Mouse (Mus musculus) intestine, postnatal 0 days (tissue): ENCODE results near the gene Gm49366. TPM values are rescaled to one million over a fixed set of nuclear protein-coding genes. Genes with fewer than 3 reads are reported as not detected.
"Not testable (repeated sequence)": the region's sequence is repeated elsewhere in the genome, so short reads cannot be mapped to it uniquely, and the experiment has no call there.

ENCODE experiments used
- ATAC-seq: fragments of 200-750 bp; cut with Nextera tagmentation; 2 replicates; pipeline ENCODE4 v1.8.0; 2017; ENCODE audit warnings: mild to moderate bottlenecking, moderate TSS enrichment, moderate library complexity
- H3K27ac ChIP-seq: fragments of 300-500 bp; sonication (generic); 2 replicates; pipeline ENCODE4 v1.5.1; 2014; ENCODE audit warnings: mild to moderate bottlenecking, low read depth, low read length, moderate library complexity
- H3K27me3 ChIP-seq: fragments of 300-500 bp; sonication (generic); replicated peaks from 2 replicates; pipeline ENCODE4 v1.6.1; 2014; ENCODE audit warnings: low read length, mixed read lengths; ENCODE audit not compliant: control insufficient read depth, insufficient read depth
- H3K36me3 ChIP-seq: fragments of 300-500 bp; sonication (generic); 2 replicates; pipeline ENCODE4 v1.6.1; 2014; ENCODE audit warnings: mild to moderate bottlenecking, moderate library complexity; ENCODE audit not compliant: control insufficient read depth, insufficient read depth
- H3K4me1 ChIP-seq: fragments of 300-500 bp; sonication (generic); replicated peaks from 2 replicates; pipeline ENCODE4 v1.6.1; 2014; ENCODE audit warnings: antibody characterized with exemption, low read length, mixed read lengths; ENCODE audit not compliant: control insufficient read depth, insufficient read depth
- H3K4me2 ChIP-seq: fragments of 300-500 bp; sonication (generic); replicated peaks from 2 replicates; pipeline ENCODE4 v1.6.1; 2014; ENCODE audit warnings: low read depth, mild to moderate bottlenecking, moderate library complexity
- H3K4me3 ChIP-seq: fragments of 300-500 bp; sonication (generic); 2 replicates; pipeline ENCODE4 v1.5.1; 2014; ENCODE audit warnings: low read depth, low read length
- H3K9ac ChIP-seq: fragments of 300-500 bp; sonication (generic); 2 replicates; pipeline ENCODE4 v1.6.1; 2014; ENCODE audit warnings: mild to moderate bottlenecking, low read depth, low read length
- H3K9me3 ChIP-seq: fragments of 300-500 bp; sonication (generic); 2 replicates; pipeline ENCODE4 v1.6.1; 2016; ENCODE audit warnings: mixed run types; ENCODE audit not compliant: control insufficient read depth
- CTCF ChIP-seq: sonication (generic); IDR thresholded peaks from 2 replicates; pipeline ENCODE4 v1.5.1; 2016; ENCODE audit warnings: low read depth, mild to moderate bottlenecking, control low read depth, antibody characterized with exemption, moderate library complexity
- WGBS: fragments of 180-500 bp; shearing (Covaris S2); extraction: QIAGEN DNeasy Blood & Tissue Kit; methylation state at CpG from one replicate; pipeline ENCODE4 v1.1.7; 2014; 5-methylcytosine and 5-hydroxymethylcytosine counted together
- polyA plus RNA-seq: library from polyadenylated mRNA; unstranded; fragments of >200 nt; fragmentation: Nextera tagmentation; extraction: Ambion mirVana; gene quantifications from 2 replicates; pipeline ENCODE4 v1.2.1, GENCODE M21; 2015

Gm49366 gene
- polyA plus RNA-seq, 1 experiment from 2014 or later, result not detected

DNA sequence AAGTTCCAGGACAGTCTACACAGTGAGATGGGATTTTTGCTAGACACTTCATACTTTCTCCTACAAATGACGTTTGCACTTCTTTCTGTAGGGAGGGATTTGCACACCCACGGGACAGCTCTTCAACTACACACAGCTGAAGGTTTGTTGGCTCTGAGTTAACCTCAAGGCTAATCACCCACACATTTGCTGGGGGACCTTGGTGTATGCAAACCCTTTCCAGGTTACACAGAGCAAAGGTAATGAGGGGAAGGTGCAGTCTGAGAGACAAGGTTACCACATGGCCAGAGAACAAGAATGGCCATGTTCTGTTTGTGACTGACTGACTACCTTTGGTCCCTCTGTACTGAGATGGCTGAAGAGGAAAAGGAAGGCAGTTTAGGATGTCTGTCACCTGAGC, 45.1 kb downstream of the Gm49366 start:
- WGBS, result 60% methylated on average over 2 of the region's 2 CpGs
- no peaks in the 10 kb centered on the region for H3K9me3 ChIP-seq
- ATAC-seq, result peak; percentile 15; the same call in 1 of the 2 replicates

GRCm38 (mm10) chr12:84084581-84084980, 45.8 kb downstream of the Gm49366 start:
- H3K36me3 ChIP-seq, result no peaks in the 10 kb centered on the region
- H3K4me1 ChIP-seq, result no peaks in the 10 kb centered on the region
- H3K27me3 ChIP-seq, result no peaks in the 10 kb centered on the region
- H3K4me2 ChIP-seq, result no peak overlapping the region
- H3K9ac ChIP-seq, result no peak overlapping the region
- no peak overlapping the region for H3K4me3 ChIP-seq
- peak overlapping the region; percentile 87 for H3K27ac ChIP-seq
- ATAC-seq, result peak; percentile 96
- TF ChIP-seq CTCF, result no peak
- WGBS, result 32% methylated on average over 4 of the region's 4 CpGs
- no peaks in the 10 kb centered on the region for H3K9me3 ChIP-seq

More for the DNA sequence above, 45.1 kb downstream of the Gm49366 start:
- no peak overlapping the region for H3K4me3 ChIP-seq
- no peaks in the 10 kb centered on the region for H3K27me3 ChIP-seq
- no peak overlapping the region for H3K4me2 ChIP-seq
- no peak for TF ChIP-seq CTCF
- no peak overlapping the region for H3K9ac ChIP-seq
- no peaks in the 10 kb centered on the region for H3K36me3 ChIP-seq
- peak overlapping the region; percentile 87 for H3K27ac ChIP-seq
- H3K4me1 ChIP-seq, result no peaks in the 10 kb centered on the region

- WGBS, result 75% methylated on average over 5 of the region's 5 CpGs
- H3K4me2 ChIP-seq, ATAC-seq: not testable (repeated sequence)
These were observed 55.9 kb downstream of the Gm49366 start for GRCm38 (mm10) chr12:84094666-84095065.

GRCm38 (mm10) chr12:84099605-84100004, 60.9 kb downstream of the Gm49366 start:
- WGBS, result 58% methylated on average over 2 of the region's 2 CpGs
- no peak for TF ChIP-seq CTCF
- no peaks in the 10 kb centered on the region for H3K4me1 ChIP-seq
- no peaks in the 10 kb centered on the region for H3K36me3 ChIP-seq
- no peak overlapping the region for H3K4me2 ChIP-seq
- no peaks in the 10 kb centered on the region for H3K27me3 ChIP-seq
- no peak overlapping the region for H3K9ac ChIP-seq
- no peak overlapping the region; the same call in 1 of the 2 replicates for H3K27ac ChIP-seq
- ATAC-seq, result peak; percentile 42
- H3K4me3 ChIP-seq, result no peak overlapping the region
- H3K9me3 ChIP-seq, result no peaks in the 10 kb centered on the region

More at GRCm38 (mm10) chr12:84094666-84095065, 55.9 kb downstream of the Gm49366 start:
- H3K4me1 ChIP-seq, H3K9ac ChIP-seq, H3K27me3 ChIP-seq, H3K9me3 ChIP-seq, H3K27ac ChIP-seq, H3K36me3 ChIP-seq, H3K4me3 ChIP-seq: not testable (repeated sequence)

DNA sequence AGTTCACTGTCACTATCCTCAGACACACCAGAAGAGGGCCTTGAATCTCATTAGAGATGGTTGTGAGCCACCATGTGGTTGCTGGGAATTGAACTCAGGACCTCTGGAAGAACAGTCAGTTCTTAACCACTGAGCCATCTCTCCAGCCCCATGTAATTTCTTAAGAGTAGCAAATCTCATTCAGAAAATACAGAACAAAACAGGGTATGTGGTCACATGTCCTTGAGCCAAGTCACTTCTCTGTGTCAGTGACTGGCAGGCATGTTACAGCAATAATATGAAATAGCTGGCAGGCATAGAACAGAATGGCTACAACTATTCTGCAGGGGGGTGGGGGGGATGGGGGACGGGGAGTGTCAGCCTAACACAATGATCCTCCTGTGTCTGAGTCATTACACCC, 61.3 kb downstream of the Gm49366 start:
- Histone ChIP-seq H3K9ac (peak overlapping the region; percentile 78; the same call in 1 of the 2 replicates), H3K4me2 (peak overlapping the region; percentile 84), H3K27me3 (no peaks in the 10 kb centered on the region), H3K36me3 (no peaks in the 10 kb centered on the region), H3K27ac (peak overlapping the region; percentile 88; the same call in 1 of the 2 replicates), H3K4me1 (no peaks in the 10 kb centered on the region), H3K4me3 (no peak overlapping the region; the same call in 1 of the 2 replicates), H3K9me3 (no peaks in the 10 kb centered on the region)
- ATAC-seq, result peak; percentile 34
- TF ChIP-seq CTCF, result no peak
- 46% methylated on average over 1 of the region's 1 CpGs for WGBS

- H3K4me3 ChIP-seq, result peak within 1 kb of the TSS; percentile 50
- H3K4me1 ChIP-seq, H3K9me3 ChIP-seq, H3K27me3 ChIP-seq, H3K36me3 ChIP-seq: not testable (repeated sequence)
- peak within 1 kb of the TSS; percentile 84 for H3K4me2 ChIP-seq
- under 1% methylated on average over 69 of the region's 80 CpGs for WGBS
- ATAC-seq, result peak; percentile 70
- H3K9ac ChIP-seq, result peak within 1 kb of the TSS; percentile 78
- peak within 1 kb of the TSS; percentile 88 for H3K27ac ChIP-seq
- peak; percentile 28; the same call in 1 of the 2 replicates for TF ChIP-seq CTCF
These were observed 62.1 kb downstream of the Gm49366 start, which contains the start of gene Acot6 for GRCm38 (mm10) chr12:84100604-84101492. Acot6 (plus strand) TSS chr12:84100654.
